Mouse (Mus musculus): ENCODE data around the gene Pax5. TPM values are rescaled to one million over a fixed set of nuclear protein-coding genes. Genes with fewer than 3 reads are reported as not detected.

Pax5 gene
- total RNA-seq, 2 experiments from 2014 or later: 0.10 TPM; not detected in 1

DNA sequence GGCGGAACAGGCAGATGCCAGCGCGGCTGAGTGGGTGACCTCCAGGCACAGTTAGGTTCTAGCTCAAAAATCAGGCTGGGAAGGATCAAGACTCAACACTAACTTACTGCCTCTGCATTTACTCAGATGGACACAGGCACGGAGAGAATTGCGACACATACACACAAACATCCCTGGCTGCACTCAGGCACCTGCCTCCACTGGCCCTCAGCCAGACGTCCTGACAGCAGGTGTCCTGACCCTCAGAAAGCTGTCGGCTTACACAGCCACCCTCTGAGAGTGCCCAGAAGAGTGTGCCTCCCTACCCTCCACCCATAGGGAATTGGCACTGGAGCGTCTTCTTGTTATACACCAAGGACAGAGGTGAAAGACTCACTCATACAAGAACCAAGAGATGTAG, 108.9 kb downstream of the Pax5 start:
- no peak overlapping the region for H3K27ac ChIP-seq
- peak; percentile 28 for DNase-seq
- H3K4me3 ChIP-seq: no peak overlapping the region
- no peak for TF ChIP-seq CTCF (IDR thresholded peaks at IDR 0.05)
- intact Hi-C loops (cut with DNase I): no loop called here

- H3K27ac ChIP-seq: no peak overlapping the region
- no peak for TF ChIP-seq CTCF (IDR thresholded peaks at IDR 0.05)
- no peak overlapping the region for H3K4me3 ChIP-seq
- intact Hi-C loops (cut with DNase I): no loop called here
- DNase-seq: no peak
These were observed 109.4 kb downstream of the Pax5 start for GRCm38 (mm10) chr4:44600875-44601274.

DNA sequence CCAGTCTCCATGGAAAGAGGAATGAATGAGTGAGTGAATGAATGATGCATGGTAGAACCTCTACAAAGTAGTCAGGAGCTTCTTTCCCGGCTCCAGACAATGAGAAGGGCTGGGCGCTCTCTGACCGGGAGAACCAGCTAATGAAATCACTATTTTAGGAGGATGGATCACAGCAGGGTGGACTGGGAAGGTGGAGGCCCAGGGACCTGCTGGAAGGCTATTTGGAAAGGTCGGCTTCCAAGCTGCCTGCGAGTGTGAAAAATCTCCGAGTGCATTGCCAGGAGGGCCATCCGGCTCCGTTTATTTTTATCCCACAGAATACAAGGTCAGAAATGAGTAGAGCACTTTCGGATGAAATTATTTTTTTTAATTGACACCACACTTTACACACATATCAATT, 112.3 kb downstream of the Pax5 start:
- Histone ChIP-seq H3K4me3 (no peak overlapping the region), H3K27ac (no peak overlapping the region)
- TF ChIP-seq CTCF (IDR thresholded peaks at IDR 0.05): no peak
- intact Hi-C loops (cut with DNase I): no loop called here
- peak; percentile 26 for DNase-seq

DNA sequence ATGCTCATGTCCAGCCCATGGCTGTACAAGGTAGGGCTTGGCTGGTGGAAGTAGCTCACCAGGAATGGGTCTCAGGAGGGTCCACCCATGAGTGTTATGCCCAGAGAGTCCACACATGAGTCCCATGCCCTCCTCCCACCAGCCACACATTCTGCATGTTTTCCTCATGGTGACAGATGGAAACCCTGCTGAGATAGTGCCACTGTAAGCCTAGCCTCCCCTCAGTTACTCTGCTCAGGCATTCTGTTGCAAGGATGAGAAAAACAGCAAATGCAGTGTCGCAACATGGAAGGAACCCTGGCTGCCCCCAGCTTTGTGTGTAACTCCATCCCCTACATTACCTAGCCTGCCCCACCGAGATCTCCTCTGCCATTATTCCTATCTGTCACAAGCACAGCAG, 117.2 kb downstream of the Pax5 start:
- TF ChIP-seq CTCF (IDR thresholded peaks at IDR 0.05): no peak
- no peak overlapping the region for H3K4me3 ChIP-seq
- intact Hi-C loops (cut with DNase I): no loop called here
- no peak overlapping the region for H3K27ac ChIP-seq
- DNase-seq: no peak

DNA sequence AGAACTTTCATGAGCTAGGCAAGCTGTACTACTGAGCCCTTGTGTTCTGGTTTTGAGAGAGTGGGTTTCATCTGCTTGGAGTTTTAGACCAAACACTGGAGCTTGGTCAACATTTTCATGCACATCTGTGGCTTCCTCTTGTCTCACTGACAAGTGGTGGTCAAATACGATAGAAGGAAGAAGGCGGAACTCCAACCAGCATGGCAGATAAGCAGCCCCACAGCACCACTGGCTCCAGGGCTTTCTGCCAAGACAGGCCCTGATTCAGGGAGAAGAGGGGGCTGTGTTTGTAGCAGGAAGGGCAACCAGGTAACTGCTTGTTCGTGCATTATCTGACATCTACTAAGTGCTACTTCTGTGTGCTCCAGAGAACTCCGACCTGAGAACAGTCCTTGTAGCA, 127.6 kb downstream of the Pax5 start:
- intact Hi-C loops (cut with DNase I): no loop called here
- DNase-seq: no peak
- H3K27ac ChIP-seq: no peak overlapping the region
- TF ChIP-seq CTCF (IDR thresholded peaks at IDR 0.05): no peak
- H3K4me3 ChIP-seq: no peak overlapping the region

GRCm38 (mm10) chr4:44578591-44578990, 131.7 kb downstream of the Pax5 start:
- intact Hi-C loops (cut with DNase I): no loop called here
- Histone ChIP-seq H3K27ac (no peak overlapping the region), H3K4me3 (no peak overlapping the region)
- no peak for TF ChIP-seq CTCF (IDR thresholded peaks at IDR 0.05)
- no peak for DNase-seq

GRCm38 (mm10) chr4:44577293-44577692, 133.0 kb downstream of the Pax5 start:
- Histone ChIP-seq H3K27ac (no peak overlapping the region), H3K4me3 (no peak overlapping the region)
- peak; percentile 43 for DNase-seq
- peak; percentile 60 for TF ChIP-seq CTCF (IDR thresholded peaks at IDR 0.05)
- intact Hi-C loops (cut with DNase I): no loop called here

DNA sequence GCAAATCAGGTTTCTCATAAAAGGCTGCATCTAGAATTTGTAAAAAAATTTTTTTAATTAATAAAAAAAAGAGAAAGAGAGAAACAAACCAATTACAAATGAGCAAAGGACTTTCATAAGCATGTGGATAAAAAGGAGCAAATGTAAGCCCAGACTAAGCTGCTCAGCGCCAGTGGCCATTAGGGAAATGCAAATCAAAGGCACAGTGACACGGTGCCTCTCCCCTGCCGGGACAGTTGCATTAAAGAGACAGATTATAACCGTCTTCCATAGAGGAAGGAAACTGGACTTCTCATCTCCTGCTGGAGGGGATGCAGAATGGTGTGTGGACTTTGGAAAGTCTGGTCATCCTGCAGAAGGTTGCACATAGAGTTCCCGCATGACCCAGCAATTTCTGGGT, 133.5 kb downstream of the Pax5 start:
- Histone ChIP-seq H3K27ac (no peak overlapping the region), H3K4me3 (no peak overlapping the region)
- intact Hi-C loops (cut with DNase I): no loop called here
- DNase-seq: no peak
- no peak for TF ChIP-seq CTCF (IDR thresholded peaks at IDR 0.05)

- intact Hi-C loops (cut with DNase I): no loop called here
- no peak overlapping the region for H3K4me3 ChIP-seq
- no peak for DNase-seq
- H3K27ac ChIP-seq: no peak overlapping the region
- no peak for TF ChIP-seq CTCF (IDR thresholded peaks at IDR 0.05)
These were observed 137.3 kb downstream of the Pax5 start for GRCm38 (mm10) chr4:44573017-44573416.

DNA sequence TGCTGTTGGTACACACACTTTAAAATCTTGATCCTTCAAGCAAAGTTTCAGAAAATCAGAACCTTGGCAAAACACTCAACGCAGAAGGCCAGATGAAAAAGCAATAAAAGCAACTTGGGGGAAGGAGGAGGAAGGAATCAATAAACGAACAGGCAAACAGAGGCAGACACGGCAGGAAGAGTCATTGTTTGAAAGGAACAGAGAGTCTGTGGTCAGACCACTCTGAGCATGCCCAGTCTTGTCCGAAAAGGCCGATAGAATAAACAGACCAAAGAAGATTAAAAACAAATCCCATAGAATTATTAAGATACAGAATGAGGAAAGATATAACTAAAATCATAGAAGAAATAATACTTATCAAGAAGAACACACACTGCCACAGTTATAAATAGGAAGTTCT, 137.9 kb downstream of the Pax5 start:
- TF ChIP-seq CTCF (IDR thresholded peaks at IDR 0.05): no peak
- no peak for DNase-seq
- no peak overlapping the region for H3K27ac ChIP-seq
- no peak overlapping the region for H3K4me3 ChIP-seq
- intact Hi-C loops (cut with DNase I): no loop called here

- Histone ChIP-seq H3K27ac (no peak overlapping the region), H3K4me3 (no peak overlapping the region)
- no peak for DNase-seq
- intact Hi-C loops (cut with DNase I): loop anchor here (10.0 kb wide), 1 partner anchor 96 kb away; no protein-coding TSS in a partner anchor
- TF ChIP-seq CTCF (IDR thresholded peaks at IDR 0.05): no peak
These were observed 141.1 kb downstream of the Pax5 start for GRCm38 (mm10) chr4:44569138-44569537.

DNA sequence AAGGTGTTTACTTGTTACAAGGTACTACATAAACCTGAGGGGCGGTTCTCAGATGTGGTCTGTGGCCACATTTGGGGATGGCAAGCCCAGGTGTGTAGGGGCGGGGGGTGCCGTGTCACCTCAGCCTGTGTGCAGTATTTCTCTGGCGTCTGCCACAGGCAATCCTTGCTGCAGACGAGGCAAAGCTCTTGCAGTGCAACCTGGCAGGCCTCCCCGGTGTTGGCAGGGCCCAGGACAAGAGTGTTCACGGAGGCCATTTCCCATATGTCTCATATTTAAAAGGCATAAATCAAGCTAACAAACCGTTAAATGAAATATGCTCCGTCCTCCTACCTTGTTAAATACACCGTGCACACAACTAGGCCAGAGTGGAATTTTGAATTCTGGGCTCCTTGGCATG, 141.6 kb downstream of the Pax5 start:
- TF ChIP-seq CTCF (IDR thresholded peaks at IDR 0.05): no peak
- DNase-seq: no peak
- intact Hi-C loops (cut with DNase I): loop anchor here (10.0 kb wide), 1 partner anchor 96 kb away; no protein-coding TSS in a partner anchor
- Histone ChIP-seq H3K27ac (no peak overlapping the region), H3K4me3 (no peak overlapping the region)

- DNase-seq: no peak
- Histone ChIP-seq H3K4me3 (no peak overlapping the region), H3K27ac (no peak overlapping the region)
- TF ChIP-seq CTCF (IDR thresholded peaks at IDR 0.05): no peak
- intact Hi-C loops (cut with DNase I): loop anchor here (10.0 kb wide), 1 partner anchor 98 kb away; no protein-coding TSS in a partner anchor
These were observed 143.9 kb downstream of the Pax5 start for GRCm38 (mm10) chr4:44566401-44566800.

Measured in gastrocnemius, adult 2 months (tissue).